Mouse (Mus musculus) CH12.LX (cell line): ENCODE measurements around the gene Abcb9. TPM values are rescaled to one million over a fixed set of nuclear protein-coding genes. Genes with fewer than 3 reads are reported as not detected.

Experiments used
- DNase-seq: peaks from one replicate; pipeline ENCODE4 v3.0.0-alpha.2; 2013; ENCODE audit errors: extremely low read depth
- H3K27ac ChIP-seq: 2 replicates; pipeline ENCODE4 v1.5.1; 2012; ENCODE audit warnings: low read depth, mild to moderate bottlenecking, control low read depth, moderate library complexity; ENCODE audit not compliant: insufficient read depth
- H3K27me3 ChIP-seq: replicated peaks from 2 replicates; pipeline ENCODE3; 2012; ENCODE audit warnings: inconsistent platforms
- H3K36me3 ChIP-seq, 2 experiments: replicated peaks in 1 of 2; 2 replicates each; pipeline versions ENCODE3 to v1.6.1; 2012; ENCODE audit warnings: inconsistent platforms in 1 of 2, low read length in 1 of 2, mild to moderate bottlenecking in 1 of 2, mixed read lengths in 1 of 2, moderate library complexity in 1 of 2; ENCODE audit not compliant: control insufficient read depth in 1 of 2, insufficient read depth in 1 of 2
- H3K4me1 ChIP-seq, 2 experiments: 2 replicates each; pipeline ENCODE4 v1.6.1; 2012; ENCODE audit warnings: inconsistent platforms in 1 of 2, moderate library complexity in 1 of 2; ENCODE audit not compliant: insufficient read depth in 2 of 2, control insufficient read depth in 1 of 2
- H3K4me2 ChIP-seq: 2 replicates; pipeline ENCODE4 v1.6.1; 2012; ENCODE audit warnings: low read depth, mild to moderate bottlenecking, control low read depth; ENCODE audit not compliant: poor library complexity, insufficient read depth, severe bottlenecking
- H3K4me3 ChIP-seq, 3 experiments: fragments of 150-350 bp in 1 of 3; sonication (generic) in 1 of 3; replicated peaks in 1 of 3; 2 replicates each; pipeline versions ENCODE3 to v1.5.1; 2011 to 2012; ENCODE audit warnings: low read depth in 2 of 3, low read length in 2 of 3, mild to moderate bottlenecking in 2 of 3, moderate library complexity in 2 of 3, control low read depth in 1 of 3, improper control_type of control experiment in 1 of 3, inconsistent platforms in 1 of 3, mixed read lengths in 1 of 3; ENCODE audit not compliant: poor library complexity in 1 of 3
- H3K79me2 ChIP-seq: replicated peaks from 2 replicates; pipeline ENCODE4 v1.6.1; 2012; ENCODE audit warnings: mild to moderate bottlenecking, moderate library complexity; ENCODE audit not compliant: control insufficient read depth, poor library complexity, insufficient read depth, severe bottlenecking; ENCODE audit errors: extremely low read depth
- H3K9ac ChIP-seq: 2 replicates; pipeline ENCODE4 v1.6.1; 2012; ENCODE audit warnings: low read depth, mild to moderate bottlenecking, control low read depth, moderate library complexity; ENCODE audit not compliant: insufficient read depth
- H3K9me3 ChIP-seq: replicated peaks from 2 replicates; pipeline ENCODE3; 2012; ENCODE audit warnings: low read length, inconsistent platforms, mixed read lengths
- BHLHE40 ChIP-seq: IDR thresholded peaks from 2 replicates; pipeline ENCODE4 v1.6.1; 2011; ENCODE audit warnings: mild to moderate bottlenecking, low read depth, low read length, improper control_type of control experiment
- CHD2 ChIP-seq: IDR thresholded peaks from 2 replicates; pipeline ENCODE4 v1.6.1; 2011; ENCODE audit warnings: low read length, improper control_type of control experiment
- ELF1 ChIP-seq: IDR thresholded peaks from 2 replicates; pipeline ENCODE4 v1.6.1; 2014; ENCODE audit warnings: low read depth, mild to moderate bottlenecking, inconsistent platforms, low read length, improper control_type of control experiment
- ETS1 ChIP-seq: conservative IDR thresholded peaks from 2 replicates; pipeline ENCODE4 v1.6.1; 2012; ENCODE audit warnings: low read depth, mild to moderate bottlenecking, inconsistent platforms, low read length, improper control_type of control experiment, moderate library complexity
- HCFC1 ChIP-seq: IDR thresholded peaks from 2 replicates; pipeline ENCODE4 v1.6.1; 2012; ENCODE audit warnings: low read depth, mild to moderate bottlenecking, inconsistent platforms, low read length, improper control_type of control experiment
- IRF4 ChIP-seq: IDR thresholded peaks from 2 replicates; pipeline ENCODE4 v1.6.1; 2014; ENCODE audit warnings: low read depth, mild to moderate bottlenecking, inconsistent platforms, low read length, improper control_type of control experiment
- JUND ChIP-seq: conservative IDR thresholded peaks from 2 replicates; pipeline ENCODE4 v1.6.1; 2011; ENCODE audit warnings: low read depth, low read length, improper control_type of control experiment
- MAFK ChIP-seq: IDR thresholded peaks from 2 replicates; pipeline ENCODE4 v1.6.1; 2011; ENCODE audit warnings: low read length, improper control_type of control experiment; ENCODE audit not compliant: insufficient replicate concordance
- MAX ChIP-seq: IDR thresholded peaks from 2 replicates; pipeline ENCODE4 v1.6.1; 2011; ENCODE audit warnings: low read length, improper control_type of control experiment
- MEF2A ChIP-seq: IDR thresholded peaks from 2 replicates; pipeline ENCODE4 v1.6.1; 2014; ENCODE audit warnings: low read depth, mild to moderate bottlenecking, inconsistent platforms, low read length, improper control_type of control experiment, borderline replicate concordance
- MXI1 ChIP-seq: IDR thresholded peaks from 2 replicates; pipeline ENCODE4 v1.6.1; 2011; ENCODE audit warnings: mild to moderate bottlenecking, low read depth, low read length, improper control_type of control experiment
- NELFE ChIP-seq: IDR thresholded peaks from 2 replicates; pipeline ENCODE4 v1.6.1; 2011; ENCODE audit warnings: low read depth, low read length, improper control_type of control experiment
- NRF1 ChIP-seq: IDR thresholded peaks from 2 replicates; pipeline ENCODE4 v1.6.1; 2014; ENCODE audit warnings: low read depth, mild to moderate bottlenecking, inconsistent platforms, low read length, improper control_type of control experiment, moderate library complexity
- POLR2A ChIP-seq: IDR thresholded peaks from 2 replicates; pipeline ENCODE4 v1.6.1; 2011; ENCODE audit warnings: low read depth, mild to moderate bottlenecking, improper control_type of control experiment, low read length
- RCOR1 ChIP-seq: conservative IDR thresholded peaks from 2 replicates; pipeline ENCODE4 v1.6.1; 2012; ENCODE audit warnings: low read depth, mild to moderate bottlenecking, inconsistent platforms, low read length, improper control_type of control experiment
- SIN3A ChIP-seq: IDR thresholded peaks from 2 replicates; pipeline ENCODE4 v1.6.1; 2012; ENCODE audit warnings: low read length, improper control_type of control experiment, inconsistent platforms
- SMC3 ChIP-seq: IDR thresholded peaks from 2 replicates; pipeline ENCODE4 v1.6.1; 2011; ENCODE audit warnings: low read depth, low read length, improper control_type of control experiment
- TBP ChIP-seq: conservative IDR thresholded peaks from 2 replicates; pipeline ENCODE4 v1.6.1; 2011; ENCODE audit warnings: low read depth, low read length, improper control_type of control experiment
- UBTF ChIP-seq: IDR thresholded peaks from 2 replicates; pipeline ENCODE4 v1.6.1; 2012; ENCODE audit warnings: low read depth, mild to moderate bottlenecking, inconsistent platforms, low read length, improper control_type of control experiment, moderate library complexity
- USF1 ChIP-seq: IDR thresholded peaks from 2 replicates; pipeline ENCODE4 v1.6.1; 2014; ENCODE audit warnings: low read depth, mild to moderate bottlenecking, inconsistent platforms, low read length, improper control_type of control experiment
- USF2 ChIP-seq: conservative IDR thresholded peaks from 2 replicates; pipeline ENCODE4 v1.6.1; 2011; ENCODE audit warnings: low read depth, low read length, improper control_type of control experiment
- ZNF384 ChIP-seq: IDR thresholded peaks from 2 replicates; pipeline ENCODE4 v1.6.1; 2012; ENCODE audit warnings: low read depth, low read length, improper control_type of control experiment, inconsistent platforms
- dilution Hi-C: fragments of 300-500 bp; cut with MboI; formaldehyde crosslinking; loops from 2 replicates; pipeline ENCODE4 v1.14.3; 2020; ENCODE audit warnings: low sequenced_read_pairs; ENCODE audit not compliant: extremely low pct_unique_long_range_greater_than_20kb, extremely low pct_ligation_motif_present
- in situ Hi-C: fragments of 300-500 bp; cut with MboI; formaldehyde crosslinking; loops from 3 replicates; pipeline ENCODE4 v1.14.3; 2019; ENCODE audit warnings: low sequenced_read_pairs, low pct_ligation_motif_present, low pct_unique_long_range_greater_than_20kb, mixed read lengths
- polyA plus RNA-seq: library from polyadenylated mRNA; unstranded; fragments of >175 nt; gene quantifications from 2 replicates; pipeline ENCODE4 v1.2.1, GENCODE M21; 2012; ENCODE audit warnings: low read depth; ENCODE audit not compliant: insufficient read length
- total RNA-seq, 2 experiments: library from RNA; depleted of rRNA; stranded (reverse); fragments of 300-350 nt in 1 of 2; fragments of >200 nt in 1 of 2; gene quantifications; 2 replicates each; pipeline ENCODE4 v1.2.3; 2012 to 2014

Abcb9 gene
- total and polyA plus RNA-seq, 3 experiments: 0.44 to 1.4 (median 0.98) TPM

GRCm38 (mm10) chr5:124115990-124116845 lies 20.6 kb upstream of the Abcb9 start, which contains the start of gene Arl6ip4 (continued):
- TF ChIP-seq NRF1: peak; percentile 56
- peak; percentile 66; the same call in 1 of the 2 replicates for TF ChIP-seq NELFE
- no peak; the same call in 1 of the 2 replicates for TF ChIP-seq TBP
- TF ChIP-seq MEF2A: no peak; the same call in 1 of the 2 replicates
- TF ChIP-seq MAX: no peak
- TF ChIP-seq ETS1: no peak
- no peak for TF ChIP-seq UBTF
- TF ChIP-seq SIN3A: 0 out of 2 replicates have a peak, but pooled peaks have one; percentile 29
- TF ChIP-seq ELF1: peak; percentile 86
- TF ChIP-seq JUND: no peak
- TF ChIP-seq USF2: no peak
- TF ChIP-seq POLR2A: peak; percentile 82
- no peak for TF ChIP-seq BHLHE40
- peak; percentile 91 for TF ChIP-seq HCFC1
- TF ChIP-seq IRF4: peak; percentile 66
- TF ChIP-seq USF1: no peak
- TF ChIP-seq MAFK: no peak
- no peak for TF ChIP-seq RCOR1
- no peak for TF ChIP-seq ZNF384
- TF ChIP-seq, all 38 proteins: peak for 13

GRCm38 (mm10) chr5:124115531-124115930 lies 19.9 kb upstream of the Abcb9 start:
- Histone ChIP-seq H3K27ac (no peak overlapping the region), H3K4me1 (peaks cover 15 to 60% of the 10 kb centered on the region in 2 experiments), H3K9me3 (no peaks in the 10 kb centered on the region), H3K27me3 (no peaks in the 10 kb centered on the region), H3K36me3 (peaks cover 41 to 57% of the 10 kb centered on the region in 2 experiments)
- TF ChIP-seq MXI1 (no peak), ELF1 (no peak), HCFC1 (no peak), BHLHE40 (no peak), ETS1 (no peak), CHD2 (no peak), SMC3 (no peak)
- TF ChIP-seq, all 38 proteins: peak for 0
- no peak for DNase-seq
- peak overlapping the region in 2 of 3 experiments; percentile 74 to 91 for H3K4me3 ChIP-seq
- peak overlapping the region; percentile 70; the same call in 1 of the 2 replicates for H3K9ac ChIP-seq
- H3K79me2 ChIP-seq: peaks cover 10% of the 10 kb centered on the region
- in situ Hi-C loops (loop anchor here (5.0 kb wide), 1 partner anchor 37 kb away; no protein-coding TSS in a partner anchor), dilution Hi-C loops (no loop called here)
- H3K4me2 ChIP-seq: 0 out of 2 replicates have a peak overlapping the region, but pooled peaks have one; percentile 39
